Mouse (Mus musculus): ENCODE data around the gene Spata2l.

The Spata2l gene

DNA sequence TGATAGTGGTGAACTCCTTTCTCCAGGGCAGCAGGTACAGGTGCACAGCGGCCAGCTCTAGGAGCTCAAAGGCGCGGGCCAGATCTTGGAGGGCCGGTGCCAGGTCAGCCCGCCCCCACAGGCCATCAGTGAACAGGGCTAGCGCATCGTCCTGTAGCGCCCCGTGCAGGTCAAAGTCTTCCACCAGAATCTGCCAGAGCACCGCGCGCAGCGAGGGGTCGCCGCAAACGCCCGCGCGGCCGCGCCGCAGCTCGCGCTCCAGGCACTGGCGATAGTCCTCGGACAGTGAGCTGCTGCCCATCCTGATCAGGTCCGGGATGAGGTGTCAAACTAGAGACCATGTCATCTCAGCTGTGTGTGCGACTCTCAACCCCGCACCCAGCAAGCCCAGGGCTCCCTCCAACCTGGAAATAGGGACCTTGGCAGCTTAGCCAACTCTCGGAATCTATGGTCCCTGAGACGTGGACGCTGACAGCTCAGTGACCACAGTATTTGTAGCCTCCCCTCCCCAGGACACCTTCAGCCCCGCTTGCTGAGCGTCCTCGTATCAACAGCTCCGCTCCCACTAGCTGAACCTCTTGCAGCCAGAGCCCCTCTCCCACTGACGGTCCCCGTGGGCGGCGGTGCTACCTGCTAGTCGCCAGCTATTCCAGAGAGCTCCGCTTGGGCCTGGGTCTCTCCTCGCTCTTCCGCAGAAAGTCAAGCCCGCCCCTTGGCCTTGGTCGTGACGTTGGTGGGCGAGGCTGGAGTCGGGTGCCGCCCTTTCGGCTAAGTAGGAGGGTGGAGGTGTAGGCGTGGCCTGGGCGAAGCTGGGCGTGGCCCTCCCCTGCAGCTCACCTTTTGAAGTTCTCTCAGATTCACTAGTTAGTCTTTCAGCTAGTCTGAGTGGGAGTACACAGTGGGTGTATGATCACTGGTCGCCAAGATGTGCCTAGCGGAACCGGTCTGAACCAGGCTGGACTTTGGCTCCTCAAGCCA lies at the start of gene Spata2l:
Gene Spata2l (minus strand): TSS at position 714 of the 978 bp plus-strand sequence.
- CTCF ChIA-PET, result no interaction called here

DNA sequence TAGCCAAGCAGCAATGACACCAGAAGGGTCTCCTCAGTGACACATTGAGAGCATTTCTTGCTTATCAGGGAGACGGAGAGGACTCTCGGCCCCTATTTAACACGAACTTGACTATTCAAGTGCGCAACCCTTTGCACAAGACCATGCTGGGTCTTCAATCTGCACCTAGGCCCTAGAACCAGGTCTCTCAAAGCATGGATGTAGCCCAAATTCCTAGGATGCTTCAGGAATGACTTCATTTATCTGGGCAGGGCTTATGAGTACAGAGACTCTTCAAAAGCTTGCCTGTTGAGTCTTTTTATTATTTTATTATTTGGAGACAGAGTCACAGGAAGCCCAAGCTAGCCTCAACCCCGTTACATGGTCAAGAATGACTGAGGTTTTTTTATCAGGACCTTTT lies 48.5 kb upstream of the Spata2l start:
- CTCF ChIA-PET, result no interaction called here

GRCm38 (mm10) chr8:123283991-123284390 lies 48.0 kb upstream of the Spata2l start:
- CTCF ChIA-PET, result no interaction called here

- CTCF ChIA-PET, result interaction anchor here (0.7 kb wide), 1 partner anchor 80 kb away, joined by 3 read pairs; no protein-coding TSS in a partner anchor
Measured at GRCm38 (mm10) chr8:123282994-123283393, 47.0 kb upstream of the Spata2l start.

DNA sequence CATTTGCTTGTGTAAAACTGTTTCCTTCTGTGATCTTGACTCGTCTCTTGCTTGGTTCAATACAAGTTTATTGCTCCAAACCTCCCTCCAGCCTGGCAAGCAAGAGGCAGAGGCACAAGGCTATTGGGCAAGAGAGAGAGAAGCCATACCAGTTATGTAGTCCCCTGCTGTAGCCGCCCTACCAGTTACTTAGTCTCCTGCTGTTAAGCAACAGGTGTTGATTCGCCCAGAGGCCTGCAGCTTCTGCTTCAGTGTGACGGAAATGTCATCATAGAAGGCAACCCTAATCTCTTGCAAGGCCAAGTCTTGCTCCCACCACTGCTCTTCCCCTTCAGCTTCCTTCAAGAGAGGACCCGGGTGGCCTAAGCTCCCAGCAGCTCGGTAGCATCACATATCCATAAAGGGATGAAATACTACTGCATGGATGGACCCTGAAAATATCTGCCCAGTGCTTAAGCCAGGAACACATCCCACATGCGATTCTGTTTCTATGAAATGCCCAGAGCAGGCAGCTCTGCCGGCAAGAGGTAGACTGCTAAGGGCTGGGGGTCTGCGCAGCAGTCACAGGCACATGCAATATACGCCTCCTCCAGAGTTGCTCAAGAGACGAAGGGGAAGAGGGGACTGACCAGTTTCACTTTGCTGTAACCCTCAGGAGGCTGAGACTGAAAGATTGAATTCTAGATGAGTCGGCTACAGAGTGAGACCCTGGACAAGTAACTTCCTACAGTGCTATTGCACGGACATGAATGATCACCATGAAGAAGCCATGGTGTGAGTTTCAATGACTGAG lies 44.5 kb upstream of the Spata2l start:
- CTCF ChIA-PET, result no interaction called here

DNA sequence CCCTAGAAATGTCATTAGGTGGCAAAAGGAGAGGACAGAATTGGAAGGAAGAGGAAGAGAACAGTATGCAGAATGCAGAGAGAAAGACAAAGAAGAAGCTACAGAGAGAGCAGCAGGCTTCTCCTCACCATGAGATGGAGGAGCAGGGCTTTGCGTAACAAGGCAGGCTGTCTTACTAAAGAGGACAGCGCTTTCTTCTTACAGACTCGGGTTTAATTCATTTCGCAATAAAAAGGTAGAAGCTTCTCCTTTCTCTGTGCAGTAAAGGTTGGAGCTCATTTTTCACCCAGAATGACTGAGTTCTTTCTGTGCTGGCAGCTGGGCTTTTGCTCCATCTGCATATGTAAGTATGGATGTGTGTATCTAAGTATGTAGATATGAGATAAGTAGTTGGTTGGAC lies 43.8 kb upstream of the Spata2l start:
- CTCF ChIA-PET, result no interaction called here

DNA sequence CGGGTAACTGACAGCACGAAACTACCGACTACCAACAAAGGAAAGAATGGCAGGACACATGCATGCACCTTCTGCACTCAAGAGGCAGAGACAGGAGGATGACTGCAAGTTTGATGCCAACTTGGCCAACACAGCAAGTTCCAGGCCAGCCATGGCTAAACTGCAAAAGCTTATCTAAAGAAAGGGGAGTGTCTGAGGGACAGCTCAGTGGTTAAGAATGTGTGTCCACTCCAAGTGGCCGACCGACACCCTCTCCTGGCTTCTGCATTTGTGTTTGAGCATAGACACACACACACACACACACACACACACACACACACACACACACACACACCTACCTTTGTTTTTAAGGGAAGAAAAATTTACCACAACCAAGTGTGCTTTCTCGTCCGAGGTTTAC lies 42.4 kb upstream of the Spata2l start:
- CTCF ChIA-PET, result interaction anchor here (0.6 kb wide), 1 partner anchor 380 kb away, joined by 5 read pairs; no protein-coding TSS in a partner anchor

DNA sequence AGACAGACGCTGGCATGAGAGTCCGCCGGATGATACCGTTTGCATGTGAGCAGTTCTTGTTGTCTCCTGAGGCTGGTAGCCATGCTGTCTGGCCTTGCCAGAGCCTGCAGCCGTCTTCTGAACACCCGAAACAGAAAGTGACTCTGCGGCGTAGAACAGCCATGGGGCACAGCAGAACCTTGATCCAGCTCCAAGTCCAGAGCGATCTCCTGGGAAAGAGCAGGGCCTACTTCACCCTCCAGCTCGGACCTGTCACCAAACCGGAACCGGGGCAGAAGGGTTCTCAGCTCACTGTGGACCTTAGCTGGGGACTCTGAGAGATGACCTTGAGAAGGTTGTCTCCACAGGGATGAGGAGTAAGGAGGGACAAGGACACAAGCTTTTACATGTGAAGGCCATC lies 39.1 kb upstream of the Spata2l start:
- CTCF ChIA-PET, result no interaction called here

DNA sequence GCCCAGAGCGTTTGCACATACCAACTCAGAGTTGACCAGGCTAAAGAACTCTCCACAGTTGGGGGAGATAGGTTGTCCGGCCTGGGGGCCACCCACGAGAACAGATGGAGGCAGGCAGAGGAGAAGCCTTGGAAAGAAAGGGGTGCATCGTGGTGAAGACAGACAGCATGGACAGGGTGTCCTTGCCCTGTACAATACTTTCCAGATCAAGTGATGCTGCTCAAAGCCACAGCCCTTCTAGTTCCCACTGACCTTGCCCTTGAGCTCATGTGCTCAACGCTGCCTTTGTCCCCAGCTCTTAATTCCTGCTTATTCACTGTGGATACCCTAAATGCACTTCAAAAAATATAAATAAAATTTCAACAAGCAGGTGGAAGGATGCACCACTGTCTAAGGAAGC lies 38.4 kb upstream of the Spata2l start:
- CTCF ChIA-PET, result no interaction called here

DNA sequence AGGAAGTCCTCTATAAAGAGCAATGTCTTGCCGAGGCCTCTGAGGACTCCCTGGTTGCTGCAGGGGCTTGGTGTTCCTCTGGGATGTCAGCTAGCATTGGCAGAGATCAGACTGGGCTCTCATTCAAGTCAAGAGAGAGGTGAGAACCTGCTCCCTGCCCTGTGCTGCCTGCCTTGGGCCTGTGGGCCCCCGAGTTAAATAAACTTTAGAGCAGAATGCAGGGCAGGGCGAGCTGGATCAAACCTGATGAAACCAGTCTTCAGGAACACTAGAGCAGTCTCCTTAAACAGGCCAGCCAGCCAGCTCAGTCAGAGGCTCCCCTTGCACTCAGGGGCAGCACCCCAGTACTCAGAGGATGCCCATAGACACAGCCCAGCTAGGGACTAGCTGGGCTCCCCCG lies 35.9 kb upstream of the Spata2l start:
- CTCF ChIA-PET, result no interaction called here

- CTCF ChIA-PET, result no interaction called here
Measured at GRCm38 (mm10) chr8:123271147-123271546, 35.1 kb upstream of the Spata2l start.

DNA sequence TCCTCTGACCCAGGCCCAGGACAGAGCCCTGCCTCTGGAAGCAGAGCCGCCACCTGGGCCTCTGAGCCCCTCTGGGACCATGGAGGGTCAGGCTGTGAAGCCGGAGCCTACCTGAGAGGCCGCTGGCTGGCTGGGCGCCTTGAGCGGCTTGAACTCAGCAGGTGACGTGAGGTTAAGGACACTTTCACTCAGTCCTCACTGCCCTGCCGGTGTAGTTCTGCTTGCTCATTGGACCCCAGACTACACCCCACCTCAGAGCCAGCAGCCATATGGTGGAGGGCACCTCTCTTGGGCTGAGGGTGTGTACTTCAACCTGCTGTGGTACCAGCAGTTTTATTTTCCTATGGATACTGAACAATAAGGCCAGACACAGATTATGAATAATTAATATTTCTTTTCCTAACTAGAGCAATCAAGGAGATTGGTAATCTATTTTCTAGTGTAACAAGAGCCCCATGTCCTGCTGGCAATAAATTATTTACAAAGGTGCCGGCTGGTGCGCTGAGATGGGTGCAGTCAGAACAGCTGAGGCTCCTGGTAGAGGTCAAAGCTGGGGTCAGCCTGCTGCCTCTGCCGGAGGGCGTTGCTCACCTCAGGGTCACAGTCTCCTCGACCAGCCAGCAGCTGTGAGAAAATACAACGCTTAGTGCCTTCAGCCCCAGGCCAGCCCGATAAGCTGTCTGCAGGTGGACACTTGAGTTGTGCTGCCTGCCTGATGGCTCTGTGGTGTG lies 32.1 kb upstream of the Spata2l start:
- CTCF ChIA-PET, result no interaction called here

GRCm38 (mm10) chr8:123257593-123257992 lies 21.6 kb upstream of the Spata2l start:
- CTCF ChIA-PET, result interaction anchor here (0.6 kb wide), 1 partner anchor 20 kb away, joined by 3 read pairs; no protein-coding TSS in a partner anchor

GRCm38 (mm10) chr8:123257114-123257513 lies 21.1 kb upstream of the Spata2l start:
- CTCF ChIA-PET, result no interaction called here

- CTCF ChIA-PET, result no interaction called here
Measured at GRCm38 (mm10) chr8:123255170-123255569, 19.1 kb upstream of the Spata2l start.

DNA sequence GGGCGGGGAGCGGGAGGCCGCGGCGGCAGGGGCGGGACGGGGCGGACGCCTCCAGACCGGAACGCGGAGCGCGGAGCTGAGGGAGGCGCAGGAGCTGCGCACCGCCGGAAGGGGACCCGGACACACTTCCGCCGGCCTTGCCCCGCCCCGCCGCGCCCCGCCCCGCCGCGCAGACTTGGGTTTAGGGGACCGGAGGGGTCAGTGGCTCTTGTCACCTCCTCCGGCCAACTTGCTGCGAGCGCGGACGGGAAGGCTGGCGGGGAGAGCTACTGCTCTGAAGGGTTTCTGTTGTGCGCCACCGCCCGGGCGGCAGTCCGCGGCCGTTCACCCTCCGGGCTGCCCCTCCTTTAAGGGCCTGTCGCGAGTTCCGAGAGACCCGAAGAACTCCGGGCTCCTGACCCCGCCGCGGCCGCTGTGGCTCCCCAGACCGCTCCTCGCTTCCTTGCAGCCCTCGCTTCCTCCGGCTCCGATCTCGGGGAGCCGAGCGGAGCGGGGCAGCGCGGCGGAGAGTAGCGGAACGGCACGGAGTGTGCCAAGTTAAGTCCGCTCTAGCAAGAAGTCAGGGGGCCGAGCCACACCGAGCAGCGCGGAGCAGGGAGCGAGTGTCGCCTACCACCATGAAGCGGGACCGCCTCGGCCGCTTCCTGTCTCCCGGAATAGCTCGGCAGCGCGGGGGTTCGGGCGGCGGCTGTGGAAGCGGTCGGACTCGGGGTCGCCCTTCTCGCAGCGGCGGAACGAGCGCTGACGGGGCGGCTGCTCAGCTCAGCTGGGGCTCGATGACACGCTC lies 18.3 kb upstream of the Spata2l start, which contains the start of the genes Zfp276 and Vps9d1:
Gene Zfp276 (plus strand): TSS at position 97 of the 787 bp plus-strand sequence.
Gene Vps9d1 (minus strand): TSS at position 250 of the 787 bp plus-strand sequence.
- CTCF ChIA-PET, result interaction anchor here (0.6 kb wide), 1 partner anchor 27 kb away, joined by 3 read pairs; no protein-coding TSS in a partner anchor

- CTCF ChIA-PET, result interaction anchor here (0.6 kb wide), 1 partner anchor 27 kb away, joined by 3 read pairs; no protein-coding TSS in a partner anchor
Measured at GRCm38 (mm10) chr8:123253451-123254098, 17.5 kb upstream of the Spata2l start.

GRCm38 (mm10) chr8:123252925-123253324 lies 16.9 kb upstream of the Spata2l start:
- CTCF ChIA-PET, result no interaction called here

DNA sequence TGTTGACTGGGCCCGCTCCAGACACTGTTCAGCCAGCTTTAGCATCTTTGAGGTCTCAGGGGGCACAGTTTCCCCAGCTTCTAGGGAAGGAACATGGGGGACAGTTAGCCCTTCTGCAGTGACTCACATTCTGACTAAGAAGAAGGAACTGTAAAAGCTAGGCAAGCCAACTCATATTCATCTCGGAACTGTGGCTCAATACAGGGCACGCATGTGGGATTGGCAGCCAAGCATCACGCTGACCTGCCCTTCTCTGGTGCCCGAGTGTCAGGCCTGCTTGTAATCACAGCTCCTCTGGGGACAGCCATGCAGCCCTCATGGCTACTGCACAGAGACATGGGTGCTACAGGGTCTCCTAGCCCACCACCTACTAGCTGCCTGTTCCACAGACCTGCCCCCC lies 14.9 kb upstream of the Spata2l start:
- CTCF ChIA-PET, result no interaction called here

DNA sequence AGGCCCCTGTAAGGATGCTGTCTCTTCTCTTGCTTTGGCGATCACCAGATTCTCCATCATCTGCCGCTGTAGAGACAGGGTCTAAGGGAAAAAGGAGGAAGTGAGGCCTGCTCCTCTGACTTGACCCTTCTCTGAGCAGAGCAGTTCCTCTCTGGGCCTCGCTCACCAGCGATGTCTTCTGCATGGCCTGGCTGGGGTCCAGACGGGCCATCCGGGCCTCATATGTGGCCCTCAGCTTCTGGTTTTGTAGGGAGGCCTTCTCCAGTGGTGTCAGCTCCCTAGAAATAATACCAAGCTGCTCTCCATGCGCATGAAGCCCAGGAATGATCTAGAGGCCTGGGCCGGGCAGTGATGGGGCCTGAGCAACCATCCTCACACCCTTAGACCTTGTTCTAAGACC lies 12.6 kb upstream of the Spata2l start:
- CTCF ChIA-PET, result no interaction called here

Measured in spleen, embryonic (tissue).